Mouse (Mus musculus) embryonic fibroblast, embryonic 13.5 days (primary cell): ENCODE measurements around the gene Adh1. TPM values are rescaled to one million over a fixed set of nuclear protein-coding genes. Genes with fewer than 3 reads are reported as not detected.

Source experiments
- H3K27ac ChIP-seq: 2 replicates; pipeline ENCODE4 v1.5.1; 2012; ENCODE audit warnings: low read length, control low read depth, inconsistent platforms; ENCODE audit not compliant: insufficient read depth
- H3K4me1 ChIP-seq: 2 replicates; pipeline ENCODE4 v1.6.1; 2011; ENCODE audit warnings: low read length; ENCODE audit not compliant: control insufficient read depth, insufficient read depth
- H3K4me3 ChIP-seq: 2 replicates; pipeline ENCODE4 v1.5.1; 2011; ENCODE audit warnings: mild to moderate bottlenecking, control low read depth, low read length; ENCODE audit not compliant: insufficient read depth
- CTCF ChIP-seq: IDR thresholded peaks from 2 replicates; pipeline ENCODE4 v1.5.1; 2011; ENCODE audit warnings: mild to moderate bottlenecking, control low read depth, low read length, moderate library complexity, borderline replicate concordance; ENCODE audit not compliant: insufficient read depth
- POLR2A ChIP-seq: IDR thresholded peaks from 2 replicates; pipeline ENCODE4 v1.6.1; 2011; ENCODE audit warnings: low read depth, mild to moderate bottlenecking, control low read depth, low read length, moderate library complexity
- polyA plus RNA-seq: library from polyadenylated mRNA; stranded (reverse); fragments of >200 nt; gene quantifications from 2 replicates; pipeline ENCODE4 v1.2.4, GENCODE M21; 2011; ENCODE audit warnings: low read depth; ENCODE audit not compliant: missing spikeins, insufficient read length

Adh1 gene
- polyA plus RNA-seq, 1 experiment, result 7.2 TPM

GRCm38 (mm10) chr3:138335566-138335965, 74.8 kb downstream of the Adh1 start:
- H3K4me1 ChIP-seq, result peaks cover 5% of the 10 kb centered on the region; the same call in 1 of the 2 replicates
- no peak overlapping the region for H3K27ac ChIP-seq
- no peak for TF ChIP-seq CTCF
- TF ChIP-seq POLR2A, result no peak
- H3K4me3 ChIP-seq, result no peak overlapping the region

GRCm38 (mm10) chr3:138336104-138336754, 75.4 kb downstream of the Adh1 start:
- no peak overlapping the region for H3K27ac ChIP-seq
- no peak for TF ChIP-seq POLR2A
- TF ChIP-seq CTCF, result no peak
- H3K4me3 ChIP-seq, result no peak overlapping the region
- peaks cover 5% of the 10 kb centered on the region; the same call in 1 of the 2 replicates for H3K4me1 ChIP-seq

Other genes starting within 250 kb of the Adh1 start
- gene 1110002E22Rik, start 195.9 kb upstream of the Adh1 start, polyA plus RNA-seq, result 0.09 and 0.37 TPM in 2 replicates
- not detected in 2 replicates for gene Gm5105, start 193.6 kb upstream of the Adh1 start, polyA plus RNA-seq
- 15.1 and 16.1 TPM in 2 replicates for gene Trmt10a, start 117.5 kb upstream of the Adh1 start, polyA plus RNA-seq
- gene Mttp, start 116.0 kb upstream of the Adh1 start, polyA plus RNA-seq, result 2.4 and 3.4 TPM in 2 replicates
- gene 4930579F01Rik, start 67.2 kb upstream of the Adh1 start, polyA plus RNA-seq, result not detected in 2 replicates
- gene Adh7, start 43.2 kb upstream of the Adh1 start, polyA plus RNA-seq, result 5.4 and 11.9 TPM in 2 replicates
- not detected in 2 replicates for gene Adh6a, start 52.3 kb downstream of the Adh1 start, polyA plus RNA-seq
- not detected in 2 replicates for gene Adh6b, start 80.8 kb downstream of the Adh1 start, polyA plus RNA-seq
- not detected in 2 replicates for gene Adh4, start 154.5 kb downstream of the Adh1 start, polyA plus RNA-seq
- gene Adh5, start 182.1 kb downstream of the Adh1 start, polyA plus RNA-seq, result 124 and 129 TPM in 2 replicates
- gene Metap1, start 228.5 kb downstream of the Adh1 start, polyA plus RNA-seq, result 62.3 and 63.5 TPM in 2 replicates